In the genomic region with DNA sequence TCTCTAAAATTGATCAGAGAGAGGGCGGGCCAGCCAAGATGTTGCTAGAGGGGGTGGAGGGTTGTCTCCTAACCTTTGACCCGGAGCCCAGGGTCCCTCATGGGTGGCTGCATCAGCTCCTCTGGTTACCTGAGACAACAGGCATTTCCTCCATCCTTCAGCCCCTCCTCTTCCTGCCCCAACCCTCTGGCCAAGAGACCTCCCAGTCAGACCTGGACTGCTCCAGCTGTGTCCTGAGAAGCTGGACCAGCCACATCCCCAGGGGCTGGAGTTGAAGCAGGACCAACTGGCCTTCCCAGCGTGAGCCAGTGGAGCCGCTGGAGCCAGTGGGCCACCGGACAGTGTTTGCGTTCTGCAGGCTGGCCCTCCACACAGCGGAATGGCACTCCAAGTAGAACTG, we compare ENCODE assay signal across 8 mouse cellular contexts. TPM values are rescaled to one million over a fixed set of nuclear protein-coding genes. Genes with fewer than 3 reads are reported as not detected.
DNase-seq lines count a peak whose midpoint lies in the region; ATAC-seq and TF ChIP-seq lines count a peak whose summit lies in the region.

Gene Myo1c (plus strand): TSS at position 194 of the 400 bp plus-strand sequence.

- H3K4me1 ChIP-seq in hindbrain, embryonic 14.5 days (replicated peaks; ENCODE audit: control insufficient read depth, insufficient read depth, low read length), result peaks cover 18% of the 10 kb centered on the region; the same call in 1 of the 2 replicates

- peak within 1 kb of the TSS; percentile 49 for H3K4me3 ChIP-seq in hindbrain, embryonic 14.5 days (replicated peaks; ENCODE audit: low read length)
- peak within 1 kb of the TSS; percentile 65 for H3K4me3 ChIP-seq in myocyte

- intact Hi-C loops in left cerebral cortex, postnatal 25 days (cut with DNase I), result loop anchor here (2.0 kb wide), 1 partner anchor 20 kb away; the partner anchor contains the start of gene Inpp5k

- peaks cover 26% of the 10 kb centered on the region for H3K27me3 ChIP-seq in hindbrain, embryonic 14.5 days (ENCODE audit: control insufficient read depth, insufficient read depth, low read length)
- H3K27me3 ChIP-seq in myocyte (ENCODE audit: control insufficient read depth, insufficient read depth, insufficient read length), result no peaks in the 10 kb centered on the region

- no peak for TF ChIP-seq POLR2A in myocyte (IDR thresholded peaks at IDR 0.05; ENCODE audit: insufficient read length, low read depth)

- peaks cover 10% of the 10 kb centered on the region for H3K79me2 ChIP-seq in myocyte (ENCODE audit: control insufficient read depth, insufficient read depth)

- WGBS in hindbrain, embryonic 14.5 days, result 82% methylated on average over 7 of the region's 7 CpGs

- ATAC-seq in hindbrain, embryonic 14.5 days (ENCODE audit: low FRiP score), result no peak

- H3K36me3 ChIP-seq in hindbrain, embryonic 14.5 days (replicated peaks; ENCODE audit: control insufficient read depth, insufficient read depth), result no peaks in the 10 kb centered on the region
- H3K36me3 ChIP-seq in myocyte (ENCODE audit: control insufficient read depth, insufficient read depth), result no peaks in the 10 kb centered on the region

- peak; percentile 21 for DNase-seq in embryo, embryonic 10 days (ENCODE audit: low spot score)
- DNase-seq in embryo, embryonic 10.5 days (ENCODE audit: low spot score), result no peak
- DNase-seq in adrenal gland, adult 2 months, result peak; percentile 59
- peak; percentile 62 to 71 for DNase-seq in gastrocnemius, adult 8-10 months (ENCODE audit: low spot score in 2 of 2)
- no peak for DNase-seq in hindbrain, embryonic 14.5 days (ENCODE audit: low spot score)
- no peak for DNase-seq in left cerebral cortex, postnatal 25 days (ENCODE audit: low spot score in 2 of 2)
- no peak for DNase-seq in spleen, postnatal 14 days (ENCODE audit: low spot score in 2 of 2)

- H3K9me3 ChIP-seq in hindbrain, embryonic 14.5 days (ENCODE audit: control insufficient read depth, low read length), result no peaks in the 10 kb centered on the region

- H3K4me2 ChIP-seq in hindbrain, embryonic 14.5 days (replicated peaks), result peak within 1 kb of the TSS; percentile 79
- H3K4me2 ChIP-seq in myocyte (ENCODE audit: low read depth), result peak within 1 kb of the TSS; percentile 90

- H3K27ac ChIP-seq in hindbrain, embryonic 14.5 days, result no peak within 1 kb of the TSS

- H3K9ac ChIP-seq in hindbrain, embryonic 14.5 days, result peak within 1 kb of the TSS; percentile 73

- peak within 1 kb of the TSS; percentile 78 for H3ac ChIP-seq in myocyte (ENCODE audit: control insufficient read depth, insufficient read length)

TF ChIP-seq in myocyte, 11 proteins besides CTCF, POLR2A, EP300 and RAD21:
- TF ChIP-seq MYOG (IDR thresholded peaks at IDR 0.05; ENCODE audit: control insufficient read depth in 1 of 3, insufficient read depth in 1 of 3, insufficient read length in 2 of 3, low read depth in 2 of 3) (no peak), POLR2AphosphoS2 (IDR thresholded peaks at IDR 0.05; ENCODE audit: insufficient read length, low read depth) (peak; percentile 32), CEBPB (IDR thresholded peaks at IDR 0.05; ENCODE audit: insufficient read depth, poor library complexity, severe bottlenecking) (no peak)

RNA-seq across cellular contexts. Expression of gene Myo1c, which starts in this region (rescaled TPM):
- total RNA-seq in adrenal gland, adult 2 months (2021), result 100 to 1,000 TPM; 136 to 174 TPM
- polyA plus RNA-seq in adrenal gland, adult 2 months (2012; rRNA removed), result 74.7 and 101 TPM in 2 replicates
- total RNA-seq in gastrocnemius, adult 8-10 months (2022), result 10 to 100 TPM; 29.7 to 34.7 (median 32.1) TPM
- 8.7 and 10.4 TPM in 2 replicates for polyA plus RNA-seq in hindbrain, embryonic 14.5 days (2014; fragmentation: Nextera tagmentation; extraction: Ambion mirVana)
- total RNA-seq in left cerebral cortex, postnatal 25 days (2021), result 10 to 100 TPM; 17.4 to 19.0 TPM
- 177 TPM for polyA plus RNA-seq in myocyte (2012; fragmentation: generic; extraction: Trizol)

Comparison
In these comparisons a context has a peak if more than half of its experiments do, and no peak if none do; other contexts are left out.
1. DNase-seq: peak in embryo, embryonic 10 days (single experiment), adrenal gland, adult 2 months (single experiment) and gastrocnemius, adult 8-10 months (2 of 2); none in embryo, embryonic 10.5 days (single experiment), hindbrain, embryonic 14.5 days (single experiment), left cerebral cortex, postnatal 25 days (0 of 2) and spleen, postnatal 14 days (0 of 2).